Mouse (Mus musculus): Measurements from ENCODE around the gene Scfd2.

The Scfd2 gene

GRCm38 (mm10) chr5:74456759-74457158, 74.8 kb downstream of the Scfd2 start:
- no peak for DNase-seq (ENCODE audit: low spot score in 2 of 2)

- no peak for DNase-seq (ENCODE audit: low spot score in 2 of 2)
These were observed 75.9 kb downstream of the Scfd2 start for GRCm38 (mm10) chr5:74455510-74456269.

- DNase-seq (ENCODE audit: low spot score in 2 of 2): no peak
These were observed 76.5 kb downstream of the Scfd2 start for GRCm38 (mm10) chr5:74455094-74455493.

- no peak for DNase-seq (ENCODE audit: low spot score in 2 of 2)
These were observed 80.6 kb downstream of the Scfd2 start for GRCm38 (mm10) chr5:74450977-74451376.

- DNase-seq (ENCODE audit: low spot score in 2 of 2): no peak
These were observed 83.8 kb downstream of the Scfd2 start for GRCm38 (mm10) chr5:74447517-74448334.

GRCm38 (mm10) chr5:74445861-74446260, 85.7 kb downstream of the Scfd2 start:
- DNase-seq (ENCODE audit: low spot score in 2 of 2): no peak

GRCm38 (mm10) chr5:74438353-74438752, 93.2 kb downstream of the Scfd2 start:
- DNase-seq (ENCODE audit: low spot score in 2 of 2): no peak

GRCm38 (mm10) chr5:74433580-74434147, 97.9 kb downstream of the Scfd2 start:
- DNase-seq (ENCODE audit: low spot score in 2 of 2): peak; percentile 63 to 76

GRCm38 (mm10) chr5:74432879-74433539, 98.5 kb downstream of the Scfd2 start:
- DNase-seq (ENCODE audit: low spot score in 2 of 2): no peak

- no peak for DNase-seq (ENCODE audit: low spot score in 2 of 2)
These were observed 110.9 kb downstream of the Scfd2 start for GRCm38 (mm10) chr5:74420615-74421132.

- no peak for DNase-seq (ENCODE audit: low spot score in 2 of 2)
These were observed 119.0 kb downstream of the Scfd2 start for GRCm38 (mm10) chr5:74412557-74412956.

GRCm38 (mm10) chr5:74404887-74405286, 126.7 kb downstream of the Scfd2 start:
- no peak for DNase-seq (ENCODE audit: low spot score in 2 of 2)

- DNase-seq (ENCODE audit: low spot score in 2 of 2): no peak
These were observed 127.5 kb downstream of the Scfd2 start for GRCm38 (mm10) chr5:74404083-74404482.

GRCm38 (mm10) chr5:74402626-74403025, 128.9 kb downstream of the Scfd2 start:
- DNase-seq (ENCODE audit: low spot score in 2 of 2): no peak

GRCm38 (mm10) chr5:74391806-74392205, 139.8 kb downstream of the Scfd2 start:
- DNase-seq (ENCODE audit: low spot score in 2 of 2): no peak

- no peak for DNase-seq (ENCODE audit: low spot score in 2 of 2)
These were observed 140.2 kb downstream of the Scfd2 start for GRCm38 (mm10) chr5:74391346-74391745.

GRCm38 (mm10) chr5:74388849-74389248, 142.7 kb downstream of the Scfd2 start:
- peak in 1 of 2 experiments; percentile 41 for DNase-seq (ENCODE audit: low spot score in 2 of 2)

GRCm38 (mm10) chr5:74388101-74388500, 143.5 kb downstream of the Scfd2 start:
- DNase-seq (ENCODE audit: low spot score in 2 of 2): no peak

- DNase-seq (ENCODE audit: low spot score in 2 of 2): no peak
These were observed 144.2 kb downstream of the Scfd2 start for GRCm38 (mm10) chr5:74387143-74387886.

- DNase-seq (ENCODE audit: low spot score in 2 of 2): no peak
These were observed 151.5 kb downstream of the Scfd2 start for GRCm38 (mm10) chr5:74380045-74380444.

GRCm38 (mm10) chr5:74366710-74367101, 164.9 kb downstream of the Scfd2 start:
- DNase-seq (ENCODE audit: low spot score in 2 of 2): no peak
